Mouse (Mus musculus) spleen, postnatal 36 days (tissue): ENCODE measurements around the gene Kif24.

Experiments
- DNase-seq, 2 experiments: peaks; one replicate each; pipeline ENCODE4 v3.0.0; 2022; ENCODE audit warnings: low spot score in 2 of 2, mixed read lengths in 1 of 2

Gene Kif24

DNA sequence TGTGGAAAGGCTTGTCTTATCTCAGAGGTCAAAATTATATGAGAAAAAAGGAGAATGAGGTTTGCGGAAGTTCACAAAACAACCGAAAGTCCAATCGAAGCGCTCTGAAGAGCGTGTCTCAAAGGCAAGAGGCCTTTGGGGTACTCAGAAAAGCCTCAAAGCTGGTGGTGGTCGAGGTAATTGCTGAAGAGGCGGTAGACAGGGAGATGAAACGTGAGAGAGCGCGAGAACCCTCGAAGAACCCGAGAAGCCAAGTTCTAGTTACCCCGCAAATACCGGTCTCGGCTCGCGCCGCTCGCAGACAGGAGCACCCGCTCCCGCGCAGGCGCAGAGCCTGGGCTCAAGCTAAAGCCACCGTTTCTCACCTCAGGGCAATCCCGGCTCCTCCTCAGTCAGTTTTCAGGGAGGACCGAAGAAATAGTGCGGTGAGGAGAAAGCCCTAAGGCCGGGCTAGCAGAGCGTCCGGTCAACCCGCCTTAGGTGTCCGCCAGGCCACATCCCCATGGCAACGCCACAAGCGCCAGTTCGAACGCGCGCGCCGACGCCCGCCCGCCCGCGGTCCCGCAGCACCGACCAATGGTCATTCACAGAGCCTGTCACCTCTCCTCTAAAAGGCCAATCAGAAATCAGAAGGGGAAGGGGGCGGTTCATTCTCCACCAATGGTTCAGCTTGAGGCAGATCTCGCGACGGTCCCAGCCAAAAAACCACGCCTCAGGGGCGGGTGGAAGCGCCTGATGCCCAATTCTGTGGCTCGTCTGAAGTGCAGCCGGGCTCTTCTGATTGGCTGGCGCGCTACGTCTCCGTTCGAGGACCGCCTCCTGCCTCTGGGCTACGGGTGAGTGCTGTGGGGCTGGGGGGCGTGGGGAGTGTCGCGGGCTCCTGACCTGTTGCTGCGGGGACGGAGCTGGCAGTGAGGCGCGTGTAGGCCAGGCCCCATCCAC is at the start of gene Kif24, which contains the start of gene Nudt2:
Kif24 (minus strand) TSS at position 543 of the 942 bp plus-strand sequence.
Nudt2 (plus strand) TSS at position 807 of the 942 bp plus-strand sequence.
- peak; percentile 99 for DNase-seq

DNA sequence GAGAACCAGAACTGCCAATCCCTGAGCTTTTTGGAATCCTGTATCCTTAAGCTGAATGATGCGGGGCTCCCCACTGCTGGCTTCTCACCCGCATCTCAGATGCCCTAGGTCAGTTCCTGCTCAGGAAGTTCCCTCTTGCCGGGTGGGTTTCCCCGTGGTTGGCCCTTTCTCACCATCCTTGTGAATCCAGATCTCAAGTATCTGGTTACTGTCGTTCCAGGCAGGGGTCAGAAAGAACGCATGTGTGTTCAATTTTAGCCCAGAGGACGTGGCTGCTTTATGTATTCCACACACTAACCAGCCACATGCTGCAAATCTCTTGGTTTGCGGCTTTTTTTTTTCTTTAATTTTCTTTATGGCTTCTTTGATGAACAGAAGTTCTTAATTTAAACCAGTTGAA is 49.0 kb upstream of the Kif24 start:
- DNase-seq = no peak

DNA sequence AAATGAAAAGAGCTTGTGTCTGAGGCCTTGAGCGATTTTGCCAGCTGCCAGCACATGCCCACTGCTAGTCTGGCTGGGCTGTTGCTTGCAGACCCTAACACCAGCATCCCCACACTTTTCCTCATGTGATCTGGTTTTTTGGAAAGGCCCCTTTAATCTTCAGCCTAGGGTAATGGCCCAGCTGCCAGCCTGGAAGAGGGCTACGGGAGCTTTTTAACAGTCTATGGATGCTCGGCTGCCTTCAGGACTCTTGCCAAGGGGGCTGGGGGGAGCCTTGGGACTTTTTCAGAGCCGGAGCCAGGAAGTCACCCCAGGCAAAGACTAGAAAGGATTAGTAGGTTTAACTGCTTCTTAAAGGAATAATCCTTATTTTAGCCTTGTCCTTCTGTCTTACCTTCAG is 48.6 kb upstream of the Kif24 start:
- no peak for DNase-seq

DNA sequence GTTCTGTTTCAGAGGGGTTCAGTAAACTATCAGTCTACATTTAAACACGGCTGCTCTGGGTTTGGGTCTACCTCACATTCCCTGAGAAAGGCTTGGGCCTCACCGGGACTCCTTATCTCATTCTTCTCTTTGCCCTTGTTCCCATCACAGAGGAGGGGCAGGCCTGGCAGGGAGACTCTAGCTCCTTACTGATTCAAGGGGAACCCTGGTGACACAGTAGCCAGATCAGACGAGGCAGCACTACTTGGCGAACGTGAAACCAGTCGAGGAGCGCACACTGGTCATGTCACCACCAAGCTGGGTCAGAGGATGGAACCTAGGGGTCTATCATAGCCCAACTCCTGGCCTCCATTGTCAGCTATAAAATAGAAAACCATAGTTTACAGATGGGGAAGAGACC is 43.3 kb upstream of the Kif24 start:
- no peak for DNase-seq

DNA sequence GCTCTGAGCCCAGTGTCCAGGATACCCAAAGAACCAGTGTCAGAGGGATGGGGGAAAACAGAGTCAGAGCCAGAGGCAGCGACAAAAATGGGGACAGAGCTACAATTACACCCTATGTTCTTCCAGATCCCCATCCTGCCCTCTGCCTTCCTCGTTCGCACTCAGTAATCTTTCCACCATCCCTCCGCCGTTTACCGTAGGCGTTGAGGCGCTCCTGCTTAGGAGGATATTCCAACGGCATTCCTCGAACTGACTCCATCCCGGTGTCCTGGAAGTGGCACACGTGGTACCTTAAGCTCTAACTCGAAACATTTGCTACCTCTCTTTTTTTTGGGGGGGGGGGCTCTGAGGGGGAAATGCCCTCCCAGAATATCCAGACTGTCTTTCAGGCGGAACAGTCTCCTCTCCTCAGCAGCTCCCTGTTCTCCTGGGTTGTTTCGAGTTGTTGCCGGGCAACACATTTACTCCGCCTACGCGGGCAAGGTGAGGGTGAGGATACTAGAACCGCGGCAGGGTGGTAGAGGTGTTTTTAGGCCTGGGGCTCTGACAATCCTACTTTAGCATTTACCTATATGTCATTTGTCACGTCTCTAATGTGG is 42.7 kb upstream of the Kif24 start:
- no peak for DNase-seq

DNA sequence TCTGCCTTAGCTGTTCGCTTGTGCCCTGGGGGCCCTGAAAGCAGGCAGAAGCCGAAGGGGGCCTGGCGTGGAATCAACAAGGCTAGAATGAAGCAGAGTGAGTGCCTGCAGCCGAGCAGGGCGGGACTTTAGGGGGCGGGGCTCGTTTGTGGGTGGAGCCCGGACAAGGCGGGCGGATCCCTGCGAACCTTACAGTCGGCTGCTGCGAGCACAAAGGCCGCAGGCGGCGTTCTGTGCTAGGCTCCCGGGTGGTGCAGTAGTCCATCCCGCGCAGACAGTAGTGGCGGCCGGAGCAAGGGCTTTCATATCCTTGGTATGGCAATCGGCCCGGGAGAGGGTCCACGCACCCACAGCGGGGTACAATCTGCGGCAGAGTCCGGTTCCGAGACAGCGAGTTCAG is 42.2 kb upstream of the Kif24 start:
- DNase-seq = peak; percentile 57 to 62

DNA sequence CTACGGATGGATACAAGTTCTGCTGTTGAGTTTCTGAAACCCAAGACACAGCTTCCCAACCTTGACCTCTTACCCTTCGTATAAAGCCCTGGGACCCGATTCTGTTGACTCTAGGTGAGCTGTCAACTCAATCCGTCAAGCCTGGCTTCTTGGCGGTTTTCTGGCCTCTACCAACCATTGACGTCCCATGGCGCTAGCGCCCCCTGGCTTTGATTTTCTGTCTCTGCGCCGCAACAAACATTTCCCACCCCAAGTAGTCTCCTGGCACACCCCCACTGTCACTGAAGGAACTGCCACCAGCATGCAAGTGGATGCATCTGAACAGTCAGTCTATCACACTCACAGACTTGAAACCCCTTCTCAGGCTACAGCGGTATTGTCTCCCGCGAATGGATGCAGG is 41.5 kb upstream of the Kif24 start:
- peak; percentile 14 to 18 for DNase-seq

DNA sequence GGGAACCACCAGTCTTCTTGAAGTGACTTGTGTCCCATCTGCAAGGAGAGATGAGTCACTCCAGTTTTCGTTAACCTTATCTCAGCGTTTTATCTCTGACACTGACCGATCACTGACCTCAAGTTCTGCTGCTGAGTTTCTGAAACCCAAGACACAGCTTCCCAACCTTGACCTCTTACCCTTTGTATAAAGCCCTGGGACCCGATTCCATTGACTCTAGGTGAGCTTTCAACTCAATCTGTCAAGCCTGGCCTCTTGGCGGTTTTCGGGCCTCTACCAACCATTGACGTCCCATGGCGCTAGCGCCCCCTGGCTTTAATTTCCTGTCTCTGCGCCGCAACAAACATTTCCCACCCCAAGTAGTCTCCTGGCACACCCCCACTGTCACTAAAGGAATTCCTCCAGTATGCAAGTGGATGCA is 40.5 kb upstream of the Kif24 start:
- no peak for DNase-seq

DNA sequence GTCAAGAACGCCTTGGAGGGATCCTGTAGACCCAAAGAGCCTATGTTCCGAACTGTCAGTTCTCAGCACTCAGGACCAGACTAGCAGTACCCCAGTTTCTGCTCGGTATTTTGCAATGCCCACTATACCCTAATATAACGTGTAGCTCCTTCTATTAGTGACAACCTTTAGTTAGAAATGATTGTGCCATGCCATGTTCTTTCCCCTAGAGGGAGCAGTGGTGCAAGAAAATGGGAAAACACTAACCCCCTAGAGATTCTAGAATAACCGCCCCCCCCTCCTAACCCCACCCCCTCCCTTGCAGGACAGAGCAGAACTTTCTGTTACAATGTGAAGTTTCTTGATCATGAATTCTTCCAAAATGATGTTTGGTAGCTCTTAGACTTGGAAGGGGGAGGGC is 39.6 kb upstream of the Kif24 start:
- DNase-seq = no peak

DNA sequence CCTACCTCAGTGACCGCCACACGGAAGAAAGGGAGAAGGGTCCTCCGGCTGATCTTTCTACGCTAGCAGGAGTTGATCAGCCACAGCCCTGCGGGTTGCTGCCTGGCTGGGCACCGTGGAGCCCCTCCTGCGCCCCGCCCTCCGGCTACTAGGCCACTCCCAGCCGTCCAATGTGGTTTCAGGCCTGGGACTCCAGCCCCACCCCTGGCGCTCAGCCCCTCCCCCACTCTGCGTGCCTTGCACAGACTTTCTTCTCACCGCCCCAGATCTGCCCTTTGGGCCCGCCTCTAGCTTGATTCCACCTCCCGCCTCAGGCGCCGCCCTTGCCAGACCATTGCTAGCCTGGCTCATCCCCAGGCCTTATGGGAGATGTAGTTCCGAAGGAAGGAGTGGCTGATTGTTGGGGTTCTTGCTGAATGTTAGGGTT is 38.3 kb upstream of the Kif24 start, which contains the start of gene AI464131:
AI464131 (minus strand) TSS at position 91 of the 427 bp plus-strand sequence.
- DNase-seq = peak; percentile 78

DNA sequence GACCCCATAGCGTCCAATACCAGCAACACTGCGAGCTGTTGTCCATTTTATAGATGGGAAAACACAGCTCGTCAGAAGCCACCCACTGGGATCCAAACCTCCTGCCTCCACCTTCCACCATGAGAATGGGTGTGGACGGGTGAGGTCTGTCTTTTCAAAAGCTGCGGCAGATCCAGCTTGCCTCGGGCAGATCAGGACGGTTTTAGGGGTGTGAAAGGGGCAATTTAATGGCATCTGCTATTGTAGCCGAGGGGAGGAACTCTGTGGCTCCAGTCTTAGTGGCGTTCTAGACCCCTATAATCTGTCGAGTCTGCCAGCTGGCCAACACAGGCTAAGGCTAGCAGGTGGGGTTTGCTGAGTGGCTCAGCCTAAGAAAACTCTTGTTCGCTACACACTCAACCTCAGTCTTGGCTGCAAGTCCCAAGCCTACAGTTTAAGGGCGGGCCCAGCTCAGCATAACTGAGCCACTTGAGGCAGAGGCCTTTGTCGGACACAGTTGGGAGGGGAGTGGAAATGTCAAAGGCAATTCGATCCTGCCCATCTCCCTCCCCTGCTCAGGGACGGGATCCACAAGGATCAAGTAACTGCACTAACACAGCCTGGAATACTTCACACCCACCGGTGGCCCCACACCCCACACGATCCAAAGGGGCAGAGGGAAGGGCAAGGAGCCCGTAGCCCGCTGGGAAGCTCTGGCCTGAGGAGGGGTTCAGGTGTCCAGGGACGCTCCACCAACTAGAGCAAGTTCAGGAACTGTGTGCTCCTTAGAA is 37.7 kb upstream of the Kif24 start:
- no peak for DNase-seq

DNA sequence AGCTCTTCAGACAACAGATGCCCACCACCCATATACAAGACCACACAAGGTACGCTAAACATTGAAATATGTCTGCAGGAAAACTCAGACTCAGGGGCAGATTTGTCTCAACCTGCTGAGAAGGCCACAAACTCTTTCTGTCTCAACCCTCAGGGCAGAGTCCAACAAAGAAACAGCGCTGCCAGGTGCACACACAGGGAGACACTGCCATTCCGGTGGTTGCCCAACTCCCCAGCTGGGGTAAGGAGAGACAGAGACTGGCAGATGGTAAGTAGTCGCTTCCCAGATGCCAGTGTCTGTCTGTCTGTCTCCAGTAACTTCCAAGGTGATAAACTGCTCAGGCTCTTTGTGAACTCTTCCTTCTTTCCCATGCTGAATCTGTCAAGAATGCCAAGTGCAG is 36.1 kb upstream of the Kif24 start:
- no peak for DNase-seq

DNA sequence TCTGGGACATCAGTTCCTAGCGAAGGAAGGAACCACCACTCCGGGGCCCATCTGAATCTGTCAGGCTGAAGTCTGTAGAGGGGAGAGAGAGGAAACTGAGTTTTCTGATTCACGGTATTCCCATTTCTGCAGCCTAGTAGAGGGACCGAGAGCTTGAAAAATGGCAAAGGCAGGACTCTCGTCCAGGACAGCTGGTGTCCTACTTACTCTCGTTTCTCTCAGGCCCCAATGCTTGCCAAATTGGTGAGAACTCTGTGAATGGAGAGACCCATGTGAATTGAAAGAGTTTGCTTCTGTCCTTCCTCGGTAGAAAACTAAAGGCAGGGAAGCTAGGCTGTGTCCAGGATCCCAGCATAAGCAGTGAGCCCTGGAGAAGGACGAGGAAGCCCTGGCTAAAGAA is 34.9 kb upstream of the Kif24 start:
- DNase-seq = no peak

DNA sequence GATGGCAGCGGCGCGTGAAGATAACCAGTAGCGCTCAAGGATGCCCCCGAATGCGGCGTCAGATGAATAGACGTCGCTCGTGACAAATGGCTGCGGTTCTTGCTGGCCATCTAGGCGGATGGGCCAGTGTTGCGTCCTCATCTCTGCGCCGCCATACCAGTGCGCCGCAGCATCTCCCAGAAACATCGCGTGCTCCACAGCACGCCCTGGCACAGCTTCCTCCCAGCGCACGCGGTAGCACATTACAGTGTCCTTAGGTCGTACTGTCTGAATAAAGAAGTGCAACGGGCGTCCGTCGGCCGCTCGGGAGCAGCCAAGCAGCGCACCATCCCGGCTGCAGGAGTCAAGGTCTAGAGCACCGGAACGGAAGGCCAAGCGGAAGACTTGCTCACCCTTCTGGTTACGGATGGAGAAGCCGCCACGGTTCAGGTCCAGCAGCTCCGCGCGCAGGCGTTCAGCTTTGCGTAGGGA is 34.3 kb upstream of the Kif24 start:
- DNase-seq = no peak

DNA sequence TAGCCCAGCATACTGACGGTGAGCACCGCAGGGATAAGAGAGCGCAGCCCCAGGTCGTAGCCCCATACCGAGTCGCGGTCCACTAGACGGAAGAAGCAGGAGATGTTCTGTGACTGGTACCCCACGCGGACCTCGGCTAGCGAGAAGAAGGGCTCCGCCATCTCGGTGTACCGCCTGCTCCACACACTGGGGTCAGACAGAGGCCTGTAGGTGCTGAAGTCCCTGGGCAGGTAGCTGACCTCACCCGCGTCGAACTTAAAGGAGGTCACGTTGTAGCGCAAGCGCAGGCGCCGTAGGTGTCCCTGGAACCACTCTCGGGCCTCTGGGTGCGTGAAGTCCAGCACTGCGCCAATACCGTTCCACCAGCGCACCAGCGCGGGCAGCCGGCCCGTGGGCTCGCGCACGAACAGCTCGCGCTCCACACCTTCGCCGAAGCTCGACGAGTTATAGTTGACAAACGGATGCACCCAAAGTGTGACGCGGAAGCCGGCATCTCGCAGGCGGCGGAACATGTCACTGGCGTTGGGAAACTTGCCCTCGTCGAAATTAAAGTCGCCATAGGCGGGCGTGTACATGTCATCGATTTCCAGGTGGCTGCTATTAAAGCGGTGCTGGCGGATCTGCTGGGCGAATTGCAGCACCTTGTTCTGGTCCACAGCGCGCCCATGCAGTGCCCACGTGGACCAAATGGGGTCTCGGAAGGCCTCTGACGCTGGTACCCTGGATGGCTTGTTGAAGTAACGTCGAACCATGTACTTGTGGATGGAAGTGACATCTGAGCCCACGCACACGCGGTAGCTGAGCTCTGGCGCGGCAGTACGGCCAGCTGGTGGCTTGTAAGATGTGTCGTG is 33.5 kb upstream of the Kif24 start:
- no peak for DNase-seq

DNA sequence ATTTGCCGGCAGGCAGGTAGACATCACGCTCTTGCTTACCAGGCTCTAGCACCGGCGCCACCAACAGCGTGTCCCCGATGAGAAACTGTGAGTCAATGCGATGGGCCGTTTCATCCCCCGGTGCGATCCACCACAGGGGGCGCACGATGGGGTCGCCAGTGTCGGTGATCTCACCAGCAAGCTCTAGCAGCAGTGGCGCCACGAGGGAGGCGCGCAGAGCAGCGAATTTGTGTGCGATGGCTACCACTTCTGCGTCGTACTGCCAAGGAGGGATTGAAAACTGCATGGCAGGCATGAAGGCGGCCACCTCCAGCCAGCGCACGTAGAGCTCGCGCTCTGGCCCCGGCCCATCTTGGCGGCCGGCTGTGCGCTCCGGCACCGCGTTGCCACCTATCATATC is 32.9 kb upstream of the Kif24 start:
- DNase-seq = no peak

DNA sequence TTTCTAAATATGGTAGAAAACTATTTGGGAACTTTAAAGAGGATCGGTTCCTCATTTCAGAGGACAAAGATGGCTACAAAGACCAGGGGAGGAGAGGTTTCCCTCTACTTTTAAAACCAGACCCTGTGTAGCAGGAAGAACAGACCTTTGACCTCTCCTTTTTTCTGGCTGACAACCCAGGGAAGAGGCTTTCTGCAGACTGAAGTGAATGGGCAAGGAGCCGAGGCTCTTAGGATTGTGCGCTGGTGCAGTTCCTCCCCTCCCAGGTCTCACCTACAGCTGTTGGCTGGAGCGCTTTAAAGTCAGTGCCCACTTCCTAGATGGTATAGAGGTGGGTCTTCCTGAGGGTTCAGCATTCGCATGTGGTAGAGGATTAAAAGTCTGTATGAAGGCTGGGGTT is 32.4 kb upstream of the Kif24 start:
- no peak for DNase-seq

DNA sequence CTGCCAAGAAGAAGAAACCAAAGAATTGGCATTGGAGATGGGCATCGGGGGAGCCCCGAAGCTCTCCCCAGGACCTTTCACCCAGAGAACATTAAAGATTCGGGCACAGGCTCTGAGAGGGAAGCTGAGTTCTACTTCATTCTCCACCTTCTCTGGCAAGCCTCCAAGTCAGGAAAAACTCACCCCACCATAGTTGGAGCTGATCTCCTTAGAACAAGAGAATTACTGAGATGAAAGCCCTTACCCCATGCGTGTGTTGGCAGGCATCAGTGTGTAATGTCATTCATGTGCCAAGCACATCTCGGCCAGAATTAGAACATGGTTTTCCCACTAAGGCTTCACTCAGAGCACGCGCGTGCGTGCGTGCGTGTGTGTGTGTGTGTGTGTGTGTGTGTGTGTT is 31.2 kb upstream of the Kif24 start:
- no peak for DNase-seq

DNA sequence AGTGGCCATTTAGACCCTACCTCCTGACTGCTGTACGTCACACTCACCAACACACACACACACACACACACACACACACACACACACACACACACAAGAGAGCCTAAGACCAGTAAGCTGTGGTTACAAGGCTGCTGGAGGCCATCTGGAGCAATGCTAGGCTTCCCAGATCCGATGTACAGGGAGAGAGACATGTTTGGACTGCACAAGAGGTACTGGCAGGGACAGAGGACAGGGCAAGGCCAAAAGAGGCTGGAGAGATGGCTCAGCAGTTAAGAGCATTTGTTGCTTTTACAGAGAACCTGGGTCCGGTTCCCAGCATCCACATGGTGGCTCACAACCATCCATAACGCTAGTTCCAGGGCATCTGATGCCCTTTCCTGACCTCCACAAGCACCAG is 30.4 kb upstream of the Kif24 start:
- no peak for DNase-seq

DNA sequence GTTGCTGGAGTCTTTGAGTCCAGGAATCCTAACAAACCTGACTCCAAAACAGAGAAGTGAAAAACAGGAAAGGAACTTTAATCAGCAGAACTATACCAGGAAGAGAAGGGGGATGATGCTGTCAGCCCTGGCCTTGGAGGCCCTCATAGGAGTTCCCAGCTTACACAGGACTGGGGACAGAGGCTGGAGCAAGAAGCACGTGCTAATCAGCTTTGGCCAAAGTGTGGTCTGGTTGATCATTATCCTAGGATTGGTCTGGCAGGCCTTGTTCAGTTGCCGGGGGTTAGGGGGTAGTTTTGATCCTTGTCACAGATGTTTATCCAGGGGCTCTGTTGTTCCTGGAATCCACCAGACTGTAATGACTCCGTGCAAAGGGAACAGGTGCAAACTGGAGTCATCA is 29.7 kb upstream of the Kif24 start:
- DNase-seq = no peak

DNA sequence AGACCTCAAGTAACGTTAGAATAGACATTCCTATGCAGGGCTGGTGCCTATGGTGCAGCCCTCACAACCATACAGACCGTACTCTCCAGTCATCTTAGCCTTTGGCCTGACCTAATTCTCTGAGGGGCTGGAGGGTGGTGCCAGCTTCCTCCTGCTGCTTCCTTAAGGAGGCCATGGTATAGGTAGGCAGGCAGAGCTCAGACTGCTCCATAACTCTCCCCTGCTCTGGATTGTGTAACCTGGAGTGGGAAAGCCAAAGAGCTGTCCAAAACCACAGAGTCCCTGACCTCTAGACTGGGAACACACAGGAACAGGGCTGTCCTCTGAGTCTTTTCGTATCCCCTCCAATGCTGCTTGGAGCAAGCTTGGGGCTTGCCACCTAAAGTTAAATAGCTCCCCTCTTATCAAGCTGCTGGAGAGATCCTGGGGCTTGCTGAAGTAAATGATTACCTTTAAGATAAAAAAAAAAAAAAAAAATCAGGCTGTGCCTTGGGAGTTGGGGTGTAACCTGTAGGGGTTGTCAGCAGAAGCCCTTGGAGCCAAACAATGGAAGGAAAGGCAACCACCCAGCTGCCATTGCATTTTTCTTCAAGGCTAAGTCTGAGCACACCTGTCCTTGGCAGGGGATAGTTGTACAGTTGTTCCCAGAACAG is 28.9 kb upstream of the Kif24 start:
- no peak for DNase-seq
